Comparison of ENCODE assay signal across 16 mouse cellular contexts in genomic region chr19:48584938-48585560, GRCm38 (mm10).
DNase-seq lines count a peak whose midpoint lies in the region; ATAC-seq and TF ChIP-seq lines count a peak whose summit lies in the region.
"Had no signal": no experiment of that assay in that cellular context is flagged by ENCODE, and none has a peak within 500 bp of the region (broad histone marks: within the 10 kb centered on the region; RNA-seq: fewer than 3 reads in every experiment).

No protein-coding gene starts in this region.

- no peak overlapping the region for H3K4me3 ChIP-seq in kidney, postnatal 0 days (replicated peaks; ENCODE audit: low read depth, low read length)

- no peaks in the 10 kb centered on the region for H3K27me3 ChIP-seq in kidney, postnatal 0 days (ENCODE audit: insufficient read depth, low read length)

- 51% methylated on average over 8 of the region's 8 CpGs for WGBS in kidney, postnatal 0 days

- H3K4me2 ChIP-seq in kidney, postnatal 0 days (ENCODE audit: low read length): no peak overlapping the region
- H3K4me2 ChIP-seq: liver, embryonic 11.5 days had no signal

- no peak overlapping the region for H3K27ac ChIP-seq in kidney, postnatal 0 days

- H3K4me1 ChIP-seq in kidney, postnatal 0 days (replicated peaks; ENCODE audit: insufficient read depth, low read length): no peaks in the 10 kb centered on the region

- H3K9me3 ChIP-seq in kidney, postnatal 0 days (replicated peaks; ENCODE audit: low read length): no peaks in the 10 kb centered on the region

- no peak overlapping the region for H3K9ac ChIP-seq in kidney, postnatal 0 days (ENCODE audit: low read depth, low read length)

- peak; percentile 7 for DNase-seq in kidney, postnatal 0 days (ENCODE audit: low spot score)
- no peak for DNase-seq in kidney, adult 18-20 months
- DNase-seq in NIH3T3 (ENCODE audit: low read depth): peak; percentile 8
- peak; percentile 34 for DNase-seq in brain, embryonic 18.5 days (ENCODE audit: low read depth, low spot score)
- peak; percentile 27 to 63 for DNase-seq in layer of hippocampus, postnatal 14 days (ENCODE audit: low spot score in 2 of 2)
- no peak for DNase-seq in thymus, postnatal 36 days
- DNase-seq in spleen, adult 12 weeks (ENCODE audit: low spot score): no peak
- no peak for DNase-seq in testis, postnatal 14 days (ENCODE audit: low spot score)
- DNase-seq: gastrocnemius, postnatal 25 days; lung, postnatal 10 days; spleen, adult 18-20 months; thymus, adult 18-20 months had no signal

- no peak for TF ChIP-seq CTCF in kidney, postnatal 0 days (IDR thresholded peaks at IDR 0.05; ENCODE audit: low read depth)

- no peak for ATAC-seq in kidney, postnatal 0 days (replicated peaks; ENCODE audit: low FRiP score, low read depth)
- ATAC-seq: activated CD4-positive, CD25-positive, alpha-beta regulatory T cell, adult 4 months; intestine, embryonic 16.5 days; midbrain, embryonic 16.5 days had no signal

- no peaks in the 10 kb centered on the region for H3K36me3 ChIP-seq in kidney, postnatal 0 days (ENCODE audit: insufficient read depth, low read length)

Comparison
In these comparisons a context has a peak if more than half of its experiments do, and no peak if none do; other contexts are left out.
1. DNase-seq: peak in kidney, postnatal 0 days (single experiment), NIH3T3 (single experiment), brain, embryonic 18.5 days (single experiment) and layer of hippocampus, postnatal 14 days (2 of 2); none in kidney, adult 18-20 months (single experiment), thymus, postnatal 36 days (0 of 2), spleen, adult 12 weeks (single experiment) and testis, postnatal 14 days (single experiment).